Mouse (Mus musculus) common myeloid progenitor, adult 5-6 weeks (primary cell): ENCODE data around the gene Pptc7. TPM values are rescaled to one million over a fixed set of nuclear protein-coding genes. Genes with fewer than 3 reads are reported as not detected.

Experiments used
- ATAC-seq: replicated peaks from 2 replicates; pipeline ENCODE4 v1.8.0; 2016; ENCODE audit warnings: low read depth, mild to moderate bottlenecking, moderate TSS enrichment, inconsistent platforms; ENCODE audit not compliant: poor library complexity, severe bottlenecking
- total RNA-seq: library from RNA; stranded (forward); fragments of 200-1000, 187-1606 nt; gene quantifications from 2 replicates; pipeline ENCODE4 v1.2.3, GENCODE M21; 2017

Pptc7 gene
- total RNA-seq, 1 experiment from 2014 or later, result 15.1 TPM

GRCm38 (mm10) chr5:122265942-122266341 lies 18.2 kb upstream of the Pptc7 start:
- ATAC-seq, result no peak

GRCm38 (mm10) chr5:122267136-122267535 lies 17.0 kb upstream of the Pptc7 start:
- ATAC-seq, result no peak

GRCm38 (mm10) chr5:122267899-122268298 lies 16.3 kb upstream of the Pptc7 start:
- ATAC-seq, result peak; percentile 30; the same call in 1 of the 2 replicates

- no peak for ATAC-seq
Measured at GRCm38 (mm10) chr5:122268858-122269604, 15.1 kb upstream of the Pptc7 start.

- no peak for ATAC-seq
Measured at GRCm38 (mm10) chr5:122272821-122273220, 11.3 kb upstream of the Pptc7 start.

GRCm38 (mm10) chr5:122274785-122275184 lies 9.4 kb upstream of the Pptc7 start:
- peak; percentile 91 for ATAC-seq

GRCm38 (mm10) chr5:122278946-122279345 lies 5.2 kb upstream of the Pptc7 start:
- ATAC-seq, result no peak

GRCm38 (mm10) chr5:122279799-122280421 lies 4.3 kb upstream of the Pptc7 start:
- no peak for ATAC-seq

- no peak for ATAC-seq
Measured at GRCm38 (mm10) chr5:122280422-122280826, 3.7 kb upstream of the Pptc7 start.

- ATAC-seq, result no peak
Measured at GRCm38 (mm10) chr5:122280827-122281462, 3.2 kb upstream of the Pptc7 start.

GRCm38 (mm10) chr5:122283828-122284182 lies 360 bp upstream of the Pptc7 start:
- no peak for ATAC-seq

GRCm38 (mm10) chr5:122285029-122285766 lies 1.0 kb downstream of the Pptc7 start:
- ATAC-seq, result peak; percentile 27

- ATAC-seq, result no peak
Measured at GRCm38 (mm10) chr5:122285767-122286150, 1.6 kb downstream of the Pptc7 start.

- ATAC-seq, result no peak
Measured at GRCm38 (mm10) chr5:122286191-122286590, 2.0 kb downstream of the Pptc7 start.

GRCm38 (mm10) chr5:122287026-122287425 lies 2.9 kb downstream of the Pptc7 start:
- ATAC-seq, result no peak

- no peak for ATAC-seq
Measured at GRCm38 (mm10) chr5:122288147-122288811, 4.1 kb downstream of the Pptc7 start.

GRCm38 (mm10) chr5:122291149-122291548 lies 7.0 kb downstream of the Pptc7 start:
- no peak for ATAC-seq

GRCm38 (mm10) chr5:122291553-122292339 lies 7.6 kb downstream of the Pptc7 start:
- ATAC-seq, result no peak

GRCm38 (mm10) chr5:122293131-122293530 lies 9.0 kb downstream of the Pptc7 start:
- no peak for ATAC-seq
